Mouse (Mus musculus): ENCODE measurements around the gene A430078G23Rik. TPM values are rescaled to one million over a fixed set of nuclear protein-coding genes. Genes with fewer than 3 reads are reported as not detected.

The A430078G23Rik gene
- total RNA-seq, 2 experiments from 2014 or later, result 0.28 TPM; not detected in 1

GRCm38 (mm10) chr8:3395246-3395645 lies 42.0 kb downstream of the A430078G23Rik start:
- no peak for DNase-seq
- intact Hi-C loops (cut with DNase I), result no loop called here

DNA sequence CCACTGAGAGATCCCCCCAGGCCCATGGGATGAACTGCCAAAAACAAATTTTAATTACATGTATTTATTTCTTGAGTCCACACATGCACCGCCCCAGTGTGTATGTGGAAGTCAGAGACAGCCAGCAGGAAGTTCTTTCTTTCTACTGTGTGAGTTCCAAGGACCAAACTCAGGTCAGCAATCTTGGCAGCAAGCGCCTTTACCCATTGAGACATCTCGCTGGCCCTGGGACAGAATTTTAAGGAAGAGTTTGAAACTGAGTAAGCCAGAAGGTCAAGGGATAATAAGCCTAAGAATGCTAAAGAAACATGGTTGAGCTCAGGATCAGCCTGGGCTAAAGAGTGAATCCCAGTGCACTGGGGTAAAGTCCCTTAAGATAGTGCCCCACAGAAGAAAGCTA lies 44.4 kb downstream of the A430078G23Rik start:
- no peak for DNase-seq
- intact Hi-C loops (cut with DNase I), result no loop called here

- intact Hi-C loops (cut with DNase I), result no loop called here
Observed at GRCm38 (mm10) chr8:3400509-3400908, 47.3 kb downstream of the A430078G23Rik start.

DNA sequence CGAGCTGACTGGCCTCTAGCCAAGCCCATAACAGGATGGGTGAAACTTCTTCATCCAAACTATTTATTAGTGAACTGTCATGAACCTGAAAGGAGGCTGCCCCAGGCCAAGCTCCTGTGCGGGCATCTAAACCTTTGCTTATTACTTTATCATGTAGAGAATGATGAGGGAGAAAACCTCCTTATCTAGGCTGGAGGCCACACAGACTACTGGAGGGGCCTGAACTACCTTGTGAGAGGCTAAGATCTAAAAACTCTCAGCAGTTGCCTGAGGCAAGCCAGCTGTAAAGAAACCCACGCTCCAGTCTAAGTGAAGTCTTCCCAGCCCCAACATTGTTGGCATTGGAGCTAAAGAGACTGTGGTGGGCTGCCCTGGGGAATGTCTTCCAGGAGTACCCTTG lies 54.2 kb downstream of the A430078G23Rik start:
- intact Hi-C loops (cut with DNase I), result no loop called here
- DNase-seq, result no peak

More at GRCm38 (mm10) chr8:3400509-3400908, 47.3 kb downstream of the A430078G23Rik start:
- no peak for DNase-seq

GRCm38 (mm10) chr8:3411085-3411484 lies 57.9 kb downstream of the A430078G23Rik start:
- intact Hi-C loops (cut with DNase I), result no loop called here
- no peak for DNase-seq

GRCm38 (mm10) chr8:3411901-3412301 lies 58.7 kb downstream of the A430078G23Rik start:
- intact Hi-C loops (cut with DNase I), result no loop called here
- DNase-seq, result peak in 1 of 2 experiments; percentile 26

DNA sequence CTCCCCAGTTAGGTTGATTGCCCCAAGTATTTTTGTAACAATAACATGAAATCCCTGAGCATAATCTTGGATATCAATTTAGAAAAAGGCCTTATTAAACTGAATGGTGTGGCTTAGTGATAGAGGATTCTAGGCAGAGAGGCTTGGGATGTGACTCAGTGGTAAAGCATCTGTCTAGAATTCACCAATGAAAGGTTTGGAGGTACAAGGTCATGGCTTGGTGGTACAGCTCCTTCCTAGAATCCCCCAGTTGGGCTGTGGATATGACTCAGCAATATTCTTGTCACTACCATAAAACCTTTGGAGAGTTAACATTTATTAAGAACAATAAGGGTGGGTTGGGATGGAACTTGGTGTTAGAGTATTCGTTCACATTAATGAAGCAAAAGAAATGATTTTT lies 59.6 kb downstream of the A430078G23Rik start:
- DNase-seq, result no peak
- intact Hi-C loops (cut with DNase I), result no loop called here

GRCm38 (mm10) chr8:3414639-3415190 lies 61.5 kb downstream of the A430078G23Rik start:
- no peak for DNase-seq

DNA sequence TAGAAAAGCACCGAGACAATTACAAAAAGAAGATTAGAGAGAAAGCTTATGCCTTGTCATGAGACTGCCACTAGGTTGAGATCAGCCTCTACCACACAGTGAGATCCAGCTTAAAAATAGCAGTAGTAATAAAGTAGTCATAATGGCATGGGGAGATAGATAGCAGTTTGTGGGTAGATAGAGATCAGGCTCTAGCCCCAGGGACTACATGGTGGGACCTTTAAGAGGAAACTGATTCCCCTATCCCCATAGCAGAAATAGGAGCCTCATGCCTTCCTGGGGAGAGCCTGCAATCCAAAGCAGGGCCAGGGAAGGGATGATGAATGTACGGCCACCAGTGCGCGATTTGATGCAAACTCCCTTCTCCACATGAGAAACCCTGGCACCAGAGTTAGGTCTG lies 62.0 kb downstream of the A430078G23Rik start:
- DNase-seq, result no peak
- intact Hi-C loops (cut with DNase I), result no loop called here

More at GRCm38 (mm10) chr8:3414639-3415190, 61.5 kb downstream of the A430078G23Rik start:
- intact Hi-C loops (cut with DNase I), result no loop called here

- intact Hi-C loops (cut with DNase I), result no loop called here
- DNase-seq, result no peak
Observed at GRCm38 (mm10) chr8:3415661-3416060, 62.4 kb downstream of the A430078G23Rik start.

DNA sequence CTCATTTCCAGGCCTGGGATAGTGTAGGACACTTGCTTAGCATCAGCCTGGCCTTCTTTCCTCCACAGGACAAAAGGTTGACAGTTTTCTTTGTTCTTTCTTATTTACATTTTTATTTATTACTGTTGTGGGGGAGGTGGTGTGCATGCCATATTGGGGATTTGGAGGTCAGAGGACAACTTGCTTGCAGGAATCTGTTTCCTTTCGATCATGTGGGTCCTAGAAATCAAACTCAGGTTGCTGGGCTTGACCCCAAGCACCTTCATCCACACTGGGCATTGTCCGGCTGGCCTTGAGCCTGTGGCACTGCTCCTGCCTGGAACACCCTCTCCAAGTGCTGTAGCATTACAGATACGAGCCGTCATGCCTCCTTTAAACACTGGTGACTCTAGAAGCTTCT lies 63.6 kb downstream of the A430078G23Rik start:
- DNase-seq, result no peak
- intact Hi-C loops (cut with DNase I), result no loop called here

DNA sequence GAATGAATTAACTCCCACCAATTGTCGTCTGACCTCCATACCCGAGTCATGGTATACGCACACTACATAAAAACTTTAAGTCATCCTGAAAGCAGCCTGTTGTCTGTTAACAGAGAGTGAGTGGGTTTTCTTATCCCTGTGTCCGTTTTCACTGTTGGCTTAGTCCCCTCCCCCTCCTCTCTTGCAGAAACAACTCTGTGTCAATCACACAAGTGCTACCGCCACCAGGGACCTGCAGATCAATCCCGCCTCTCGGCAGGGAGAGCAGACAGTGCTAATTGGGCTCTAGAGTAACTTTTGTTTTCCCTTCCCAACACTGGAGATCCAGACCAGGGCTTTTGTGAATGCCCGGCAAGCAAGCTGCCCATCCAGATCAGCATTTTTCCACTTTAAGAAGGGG lies 64.2 kb downstream of the A430078G23Rik start:
- intact Hi-C loops (cut with DNase I), result no loop called here
- DNase-seq, result no peak

GRCm38 (mm10) chr8:3418101-3418500 lies 64.9 kb downstream of the A430078G23Rik start:
- intact Hi-C loops (cut with DNase I), result no loop called here
- DNase-seq, result no peak

GRCm38 (mm10) chr8:3420105-3420706 lies 67.0 kb downstream of the A430078G23Rik start:
- intact Hi-C loops (cut with DNase I), result no loop called here
- no peak for DNase-seq

- DNase-seq, result no peak
- intact Hi-C loops (cut with DNase I), result no loop called here
Observed at GRCm38 (mm10) chr8:3421507-3421906, 68.3 kb downstream of the A430078G23Rik start.

GRCm38 (mm10) chr8:3425217-3425616 lies 72.0 kb downstream of the A430078G23Rik start:
- intact Hi-C loops (cut with DNase I), result no loop called here
- no peak for DNase-seq

- intact Hi-C loops (cut with DNase I), result no loop called here
- DNase-seq, result no peak
Observed at GRCm38 (mm10) chr8:3426211-3426610, 73.0 kb downstream of the A430078G23Rik start.

- DNase-seq, result no peak
- intact Hi-C loops (cut with DNase I), result no loop called here
Observed at GRCm38 (mm10) chr8:3428426-3428825, 75.2 kb downstream of the A430078G23Rik start.

GRCm38 (mm10) chr8:3429966-3430365 lies 76.8 kb downstream of the A430078G23Rik start:
- no peak for DNase-seq
- intact Hi-C loops (cut with DNase I), result no loop called here

DNA sequence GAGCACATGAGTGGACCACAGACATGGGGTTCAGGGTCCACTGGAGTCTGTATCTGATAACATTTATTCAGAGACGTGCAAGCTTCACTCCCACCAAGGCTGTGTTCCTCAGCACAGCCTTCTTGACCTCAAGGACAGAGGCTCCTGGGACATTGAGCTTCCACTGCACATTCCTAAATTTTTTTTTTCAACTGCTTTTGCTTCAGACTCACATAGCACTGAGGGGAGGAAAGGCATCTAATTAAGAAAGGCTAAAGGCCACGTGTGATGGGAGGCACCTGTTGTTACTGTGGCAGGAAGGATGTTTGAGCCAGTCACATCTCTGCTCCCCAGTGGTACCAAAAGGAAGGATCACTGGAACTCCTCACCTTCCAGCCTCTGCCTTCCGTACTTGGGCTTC lies 77.9 kb downstream of the A430078G23Rik start:
- intact Hi-C loops (cut with DNase I), result no loop called here
- no peak for DNase-seq

DNA sequence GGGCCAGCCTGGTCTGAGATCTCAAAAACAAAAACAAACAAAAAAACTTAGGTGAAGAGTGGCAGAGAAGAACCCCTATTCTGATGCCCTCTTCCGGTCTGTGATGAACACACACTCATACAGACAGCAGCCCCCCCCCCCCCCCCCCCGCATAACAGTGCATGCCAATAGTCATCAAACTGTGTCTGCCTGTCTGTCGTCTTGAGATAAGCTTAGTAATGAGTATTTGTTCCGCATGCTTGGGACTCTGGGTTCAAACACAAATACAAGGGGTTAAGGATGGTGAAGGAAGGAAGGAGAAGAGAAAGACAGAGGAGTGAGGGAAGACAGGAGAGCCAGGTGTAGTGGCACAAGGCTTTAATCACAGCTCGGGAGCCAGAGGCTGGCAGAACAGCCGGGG lies 83.3 kb downstream of the A430078G23Rik start:
- DNase-seq, result no peak
- intact Hi-C loops (cut with DNase I), result no loop called here

- DNase-seq, result no peak
- intact Hi-C loops (cut with DNase I), result no loop called here
Observed at GRCm38 (mm10) chr8:3439510-3439909, 86.3 kb downstream of the A430078G23Rik start.
